Mouse (Mus musculus) neutrophil, adult 5-6 weeks (primary cell): ENCODE measurements at regions not wholly inside any gene's neighbourhood (a gene's known extent, or its start where the extent isn't known, plus 50 kb on each side); places are given as distances from the start of the nearest gene placed in this dataset.

Source experiments
- ATAC-seq: fragments of 151-379, 151-347 bp; 2 replicates; pipeline ENCODE4 v1.8.0; 2017; ENCODE audit warnings: mild to moderate bottlenecking, moderate TSS enrichment; ENCODE audit not compliant: insufficient number of reproducible peaks, poor library complexity, low FRiP score, severe bottlenecking; ENCODE audit errors: extremely low read depth

GRCm38 (mm10) chr4:105909272-105909671 lies 119.6 kb downstream of the Gm12728 start:
- ATAC-seq: no peak

DNA sequence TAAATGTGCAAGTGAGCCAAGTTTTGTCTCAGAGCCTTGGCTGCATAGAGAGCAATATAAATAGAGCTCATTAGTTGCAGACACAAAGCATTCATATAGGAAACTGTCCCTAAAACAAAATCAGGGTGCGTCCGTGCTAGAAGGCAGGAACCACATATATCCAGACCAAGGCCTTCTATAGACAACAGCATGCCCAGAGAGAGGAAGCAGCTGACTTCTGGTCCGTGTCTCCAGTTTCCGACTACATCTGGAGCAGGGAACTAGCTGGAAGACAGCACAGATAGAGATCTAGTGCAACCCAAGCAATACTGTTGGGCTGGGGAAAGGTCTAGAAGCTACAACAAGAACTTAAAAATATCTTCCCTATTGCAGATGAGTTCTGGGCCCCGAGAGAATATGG lies 121.0 kb downstream of the Gm12728 start:
- ATAC-seq: no peak

- ATAC-seq: no peak
These were observed 122.0 kb downstream of the Gm12728 start for GRCm38 (mm10) chr4:105911678-105912077.

DNA sequence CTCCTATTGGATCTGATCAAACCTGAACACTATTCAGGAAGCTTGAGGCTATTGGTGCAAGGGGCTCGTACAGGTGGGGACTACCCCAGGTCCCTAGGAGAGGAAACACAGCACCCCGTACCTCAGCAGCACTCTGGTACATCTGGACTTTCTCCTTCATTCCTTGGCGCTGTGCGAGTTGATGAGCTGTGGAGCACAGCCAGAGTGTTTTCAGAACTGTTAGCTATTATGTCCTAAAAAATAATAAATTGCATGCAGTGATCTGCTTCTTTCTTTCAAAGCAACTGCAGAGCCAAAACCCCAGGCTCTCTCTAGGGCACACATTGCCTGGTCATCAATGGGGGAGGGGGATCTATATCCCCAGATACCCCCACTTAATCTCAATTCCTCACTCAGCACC lies 122.6 kb downstream of the Gm12728 start:
- ATAC-seq: no peak

DNA sequence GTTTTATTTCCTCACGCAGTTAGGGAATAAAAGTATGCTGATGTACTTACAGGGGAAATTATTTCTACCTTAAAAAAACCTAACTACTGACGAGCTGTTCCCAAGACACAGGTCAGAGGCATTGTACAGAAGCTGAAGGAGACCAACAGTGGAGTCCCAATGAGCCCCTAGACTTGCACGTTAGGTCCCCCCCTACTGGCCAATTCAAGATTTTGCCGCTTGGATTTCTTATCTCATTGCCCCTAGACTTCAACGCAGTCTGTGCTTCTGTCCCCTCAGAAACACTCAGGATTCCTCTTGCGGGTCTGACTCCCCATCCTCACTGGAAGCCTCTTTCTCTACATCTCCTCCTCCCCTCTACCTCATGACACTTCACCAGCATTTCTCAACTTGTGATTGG lies 125.3 kb downstream of the Gm12728 start:
- ATAC-seq: no peak

DNA sequence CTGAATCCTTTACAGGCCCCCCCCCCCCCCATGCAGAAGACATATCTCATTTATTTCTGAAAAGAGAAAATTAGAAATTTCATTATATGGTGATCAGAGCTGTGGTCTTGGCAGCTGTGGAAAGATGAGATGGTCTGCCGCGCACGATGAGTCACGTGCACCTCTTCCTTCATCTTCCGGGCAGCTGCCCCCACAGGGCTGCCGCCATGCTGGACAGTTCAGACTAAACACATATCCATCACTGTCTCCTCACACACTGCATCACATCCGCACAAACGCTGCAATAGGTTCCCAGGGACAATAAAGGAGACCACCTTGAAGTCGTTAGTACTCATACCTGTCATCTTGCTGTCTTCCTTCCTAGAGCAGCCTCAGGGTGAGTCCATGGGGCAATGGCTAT lies 126.6 kb downstream of the Gm12728 start:
- no peak for ATAC-seq

- no peak for ATAC-seq
These were observed 135.2 kb downstream of the Gm12728 start for GRCm38 (mm10) chr4:105924781-105925382.

GRCm38 (mm10) chr4:105925506-105925905 lies 135.8 kb downstream of the Gm12728 start:
- ATAC-seq: no peak

- ATAC-seq: no peak
These were observed 140.0 kb downstream of the Gm12728 start for GRCm38 (mm10) chr4:105929658-105930057.

- ATAC-seq: no peak
These were observed 145.3 kb downstream of the Gm12728 start for GRCm38 (mm10) chr4:105934971-105935370.

DNA sequence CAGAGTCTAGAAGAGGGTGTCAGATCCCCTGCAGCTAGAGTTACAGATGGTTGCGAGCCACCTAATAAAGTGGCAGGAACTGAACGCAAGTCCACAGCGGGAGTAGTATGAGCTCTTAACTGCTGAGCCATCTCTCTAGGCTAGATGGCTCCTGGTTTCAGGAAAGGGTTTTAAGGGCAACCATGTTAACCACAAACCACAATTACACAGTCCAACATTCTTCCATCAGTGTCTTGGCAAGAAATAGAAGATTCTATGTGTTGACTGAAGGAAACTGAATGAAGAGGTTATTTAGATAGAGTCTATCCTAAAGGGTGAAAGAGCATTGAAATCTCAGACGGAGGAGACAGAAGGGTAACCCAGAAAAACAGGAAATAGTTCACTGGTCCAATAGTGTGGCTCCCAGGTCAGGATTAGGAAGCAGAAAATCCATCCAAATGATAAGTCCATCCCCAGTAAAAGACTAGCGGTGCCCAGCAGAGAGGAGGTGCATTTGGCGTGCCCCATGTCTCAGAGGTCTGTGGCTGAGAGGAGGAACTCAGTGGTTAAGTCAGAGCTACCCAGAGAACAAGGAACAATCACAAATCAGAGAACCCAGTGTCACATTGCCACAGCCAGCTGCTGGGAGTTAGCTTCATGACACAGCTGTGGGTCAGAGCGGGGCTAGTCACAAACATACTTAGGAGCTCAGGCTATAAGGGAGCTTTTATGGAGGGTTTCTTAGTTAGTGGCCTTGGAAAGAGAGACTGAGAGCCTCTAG lies 147.3 kb downstream of the Gm12728 start:
- no peak for ATAC-seq

DNA sequence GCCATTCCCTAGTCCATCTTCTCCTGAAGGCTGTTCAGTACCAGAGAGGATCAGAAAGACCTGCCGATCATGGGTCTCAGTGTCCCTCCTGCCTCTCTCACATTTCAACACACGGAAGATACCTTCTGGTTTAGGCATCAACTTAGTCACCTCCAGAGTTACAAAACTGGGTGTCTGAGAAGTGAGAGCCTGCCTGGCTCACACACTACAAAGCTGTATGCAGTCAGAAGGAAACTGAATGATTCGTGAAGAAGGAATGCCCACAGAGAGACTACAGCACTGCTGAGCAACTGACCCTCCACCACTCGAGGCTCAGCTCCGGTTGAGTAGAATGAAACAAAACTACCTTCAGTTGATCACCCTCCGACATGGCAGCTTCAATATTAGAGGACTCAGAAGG lies 147.9 kb downstream of the Gm12728 start:
- ATAC-seq: no peak

DNA sequence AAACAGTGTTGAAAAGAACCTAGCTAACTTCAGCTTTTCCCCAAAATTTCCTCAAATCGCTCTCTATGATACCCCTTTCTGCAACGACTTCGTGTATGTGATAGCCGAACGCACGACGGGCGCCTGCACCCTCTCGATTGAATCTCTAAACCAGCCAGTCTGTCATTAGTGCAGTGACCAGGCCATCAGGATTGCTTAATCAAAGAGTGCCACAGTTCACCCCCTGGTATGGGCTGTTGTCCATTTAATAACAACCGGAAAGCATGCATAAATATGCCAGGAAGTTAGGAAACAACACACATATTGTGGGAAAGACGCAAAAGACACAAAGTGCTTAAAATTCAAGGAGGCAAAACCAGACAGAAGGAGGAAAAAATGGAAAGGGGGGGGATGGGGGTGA lies 149.2 kb downstream of the Gm12728 start:
- no peak for ATAC-seq

DNA sequence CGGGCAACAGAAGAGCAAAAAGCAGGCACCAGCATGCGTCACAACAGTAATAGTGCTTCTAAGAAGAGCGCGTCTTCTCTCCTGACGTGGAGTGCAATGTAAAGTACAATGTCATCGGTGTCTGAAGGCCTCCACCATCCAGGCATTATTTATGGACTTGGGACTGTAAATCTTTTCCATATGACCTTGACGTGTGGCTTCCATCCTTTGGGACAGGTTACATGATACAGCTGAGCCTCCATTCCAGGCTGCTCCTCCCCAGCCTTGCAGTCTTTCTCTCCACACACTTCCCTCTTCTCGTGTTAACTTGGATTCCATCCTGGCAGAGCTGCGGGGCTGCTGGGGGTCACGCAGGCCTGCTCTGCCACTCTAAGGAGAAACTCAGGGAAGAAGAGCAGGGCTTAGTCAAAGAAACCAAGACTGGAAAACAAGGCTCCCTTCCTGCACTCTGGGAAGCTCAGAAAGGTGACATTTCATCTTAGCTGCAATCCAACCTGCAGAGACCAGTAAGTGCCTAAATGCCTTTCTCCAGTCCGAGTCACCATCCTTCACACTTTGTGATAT lies 150.0 kb downstream of the Gm12728 start:
- no peak for ATAC-seq

DNA sequence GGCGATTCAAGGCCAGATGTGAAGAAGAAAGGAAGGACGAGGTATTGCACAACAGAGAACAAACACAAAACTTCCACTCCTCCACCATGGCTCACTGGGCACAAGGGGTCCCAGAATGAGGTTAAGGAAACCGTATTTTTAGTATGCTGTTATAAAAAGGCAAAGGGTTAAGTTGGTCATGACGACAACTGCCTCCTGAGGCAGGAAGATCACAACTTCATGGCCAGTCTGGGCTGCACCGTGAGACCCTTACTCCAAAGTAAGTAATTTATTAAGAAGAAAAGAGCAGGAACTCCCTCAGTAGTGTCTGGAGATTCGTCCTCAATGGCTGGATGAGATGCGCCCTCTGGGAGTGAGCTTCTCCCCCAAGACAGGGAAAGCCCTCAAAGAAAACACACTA lies 151.2 kb downstream of the Gm12728 start:
- no peak for ATAC-seq

GRCm38 (mm10) chr4:105941785-105942184 lies 152.1 kb downstream of the Gm12728 start:
- ATAC-seq: no peak

DNA sequence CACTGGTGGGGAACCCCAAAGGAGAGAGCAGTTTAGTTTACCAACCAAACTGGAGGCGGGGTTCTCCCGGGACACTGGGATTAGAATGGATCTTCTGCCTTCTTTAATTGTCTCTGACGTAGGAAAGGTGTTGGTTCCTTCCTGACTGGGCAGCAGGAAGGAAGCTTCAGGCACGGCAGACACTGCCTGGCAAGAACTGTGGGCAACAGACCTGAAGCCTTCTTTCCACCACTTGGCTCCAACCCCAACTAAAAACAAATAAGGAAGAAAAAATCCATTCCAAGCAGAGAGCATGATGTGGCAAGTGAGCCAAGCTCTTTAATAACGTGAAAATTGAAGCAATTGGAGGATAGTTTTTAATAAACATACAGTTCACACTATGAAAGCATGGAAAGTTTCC lies 155.3 kb downstream of the Gm12728 start:
- ATAC-seq: no peak

- ATAC-seq: no peak
These were observed 156.3 kb downstream of the Gm12728 start for GRCm38 (mm10) chr4:105945921-105946320.

DNA sequence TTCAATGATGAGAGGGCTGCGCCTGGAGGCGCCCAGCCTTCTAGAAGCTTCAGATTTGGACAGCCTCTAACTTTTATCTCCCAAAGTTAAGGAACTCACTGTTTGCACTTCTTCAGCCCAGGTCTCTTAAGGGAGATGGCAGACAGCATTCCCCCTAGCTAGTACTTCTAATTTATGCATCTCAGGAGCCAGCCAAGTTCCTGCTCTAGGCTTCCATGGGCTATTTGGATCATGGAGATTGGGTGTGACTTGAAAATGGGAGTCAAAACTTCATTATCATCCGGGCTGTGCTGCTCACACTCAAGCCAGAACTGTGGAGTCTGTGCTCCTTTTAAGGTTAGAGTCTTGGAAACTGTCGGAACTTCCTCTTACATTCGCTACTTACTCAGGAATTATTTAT lies 158.7 kb downstream of the Gm12728 start:
- no peak for ATAC-seq

- no peak for ATAC-seq
These were observed 162.7 kb downstream of the Gm12728 start for GRCm38 (mm10) chr4:105952406-105952805.
